Mouse (Mus musculus): ENCODE measurements around the gene Sgo2a. TPM values are rescaled to one million over a fixed set of nuclear protein-coding genes. Genes with fewer than 3 reads are reported as not detected.
A peak's percentile ranks its signal among the peaks of the same experiment; 100 is the strongest.
"Not testable (repeated sequence)": the region's sequence is repeated elsewhere in the genome, so short reads cannot be mapped to it uniquely, and the experiment has no call there.

The Sgo2a gene
- polyA plus RNA-seq, 1 experiment from 2014 or later = 23.7 TPM

GRCm38 (mm10) chr1:58027707-58028106 lies 31.9 kb downstream of the Sgo2a start:
- H3K27me3 ChIP-seq (ENCODE audit: control insufficient read depth, insufficient read depth, low read length) = no peaks in the 10 kb centered on the region
- WGBS = 89% methylated on average over 7 of the region's 7 CpGs
- H3K4me3 ChIP-seq (ENCODE audit: low read length) = no peak overlapping the region
- H3K27ac ChIP-seq (ENCODE audit: low read depth, low read length) = no peak overlapping the region
- H3K36me3 ChIP-seq (ENCODE audit: control insufficient read depth, insufficient read depth, low read length) = peaks cover 18% of the 10 kb centered on the region; the same call in 1 of the 2 replicates
- no peak overlapping the region for H3K4me2 ChIP-seq (replicated peaks; ENCODE audit: low read depth, low read length)
- H3K9me3 ChIP-seq (ENCODE audit: control insufficient read depth, low read length) = no peaks in the 10 kb centered on the region
- peaks cover 7% of the 10 kb centered on the region; the same call in 1 of the 2 replicates for H3K4me1 ChIP-seq (ENCODE audit: control insufficient read depth, insufficient read depth, low read length)
- no peak for ATAC-seq (ENCODE audit: low FRiP score, low TSS enrichment)
- no peak overlapping the region for H3K9ac ChIP-seq (ENCODE audit: low read depth, low read length)

- peak within 1 kb of the TSS; percentile 31 for H3K4me3 ChIP-seq (ENCODE audit: low read length)
- ATAC-seq (ENCODE audit: low FRiP score, low TSS enrichment) = peak; percentile 61; the same call in 1 of the 2 replicates
- no peak within 1 kb of the TSS for H3K27ac ChIP-seq (ENCODE audit: low read depth, low read length)
These were observed 33.9 kb downstream of the Sgo2a start, which contains the start of gene Aox1 for GRCm38 (mm10) chr1:58029636-58030117. TSS of gene Aox1 (plus strand) at chr1:58029931.

GRCm38 (mm10) chr1:58030156-58030871 lies 34.5 kb downstream of the Sgo2a start:
- WGBS = 18% methylated on average over 13 of the region's 13 CpGs
- peak; percentile 80 for ATAC-seq (ENCODE audit: low FRiP score, low TSS enrichment)
- H3K27me3 ChIP-seq (ENCODE audit: control insufficient read depth, insufficient read depth, low read length) = no peaks in the 10 kb centered on the region
- H3K4me3 ChIP-seq (ENCODE audit: low read length) = peak overlapping the region; percentile 31
- peaks cover 7% of the 10 kb centered on the region; the same call in 1 of the 2 replicates for H3K4me1 ChIP-seq (ENCODE audit: control insufficient read depth, insufficient read depth, low read length)
- H3K4me2 ChIP-seq (replicated peaks; ENCODE audit: low read depth, low read length) = peak overlapping the region; percentile 53
- 0 out of 2 replicates have a peak, but pooled peaks cover 5% of the 10 kb centered on the region for H3K36me3 ChIP-seq (ENCODE audit: control insufficient read depth, insufficient read depth, low read length)
- no peak overlapping the region for H3K27ac ChIP-seq (ENCODE audit: low read depth, low read length)
- peak overlapping the region; percentile 25; the same call in 1 of the 2 replicates for H3K9ac ChIP-seq (ENCODE audit: low read depth, low read length)
- no peaks in the 10 kb centered on the region for H3K9me3 ChIP-seq (ENCODE audit: control insufficient read depth, low read length)

More at GRCm38 (mm10) chr1:58029636-58030117, 33.9 kb downstream of the Sgo2a start, which contains the start of gene Aox1:
- Histone ChIP-seq H3K9me3 (ENCODE audit: control insufficient read depth, low read length) (no peaks in the 10 kb centered on the region), H3K4me2 (replicated peaks; ENCODE audit: low read depth, low read length) (peak within 1 kb of the TSS; percentile 53), H3K4me1 (ENCODE audit: control insufficient read depth, insufficient read depth, low read length) (peaks cover 7% of the 10 kb centered on the region; the same call in 1 of the 2 replicates), H3K27me3 (ENCODE audit: control insufficient read depth, insufficient read depth, low read length) (no peaks in the 10 kb centered on the region), H3K36me3 (ENCODE audit: control insufficient read depth, insufficient read depth, low read length) (0 out of 2 replicates have a peak, but pooled peaks cover 6% of the 10 kb centered on the region), H3K9ac (ENCODE audit: low read depth, low read length) (peak within 1 kb of the TSS; percentile 25; the same call in 1 of the 2 replicates)
- whole genome bisulfite sequencing = 6% methylated on average over 12 of the region's 12 CpGs

GRCm38 (mm10) chr1:58031160-58031769 lies 35.5 kb downstream of the Sgo2a start:
- no peak overlapping the region for H3K4me2 ChIP-seq (replicated peaks; ENCODE audit: low read depth, low read length)
- WGBS = 63% methylated on average over 10 of the region's 10 CpGs
- H3K36me3 ChIP-seq (ENCODE audit: control insufficient read depth, insufficient read depth, low read length) = 0 out of 2 replicates have a peak, but pooled peaks cover 2% of the 10 kb centered on the region
- no peak overlapping the region for H3K9ac ChIP-seq (ENCODE audit: low read depth, low read length)
- no peaks in the 10 kb centered on the region for H3K27me3 ChIP-seq (ENCODE audit: control insufficient read depth, insufficient read depth, low read length)
- no peak overlapping the region for H3K27ac ChIP-seq (ENCODE audit: low read depth, low read length)
- H3K9me3 ChIP-seq (ENCODE audit: control insufficient read depth, low read length) = no peaks in the 10 kb centered on the region
- H3K4me1 ChIP-seq (ENCODE audit: control insufficient read depth, insufficient read depth, low read length) = peaks cover 7% of the 10 kb centered on the region; the same call in 1 of the 2 replicates
- ATAC-seq (ENCODE audit: low FRiP score, low TSS enrichment) = peak; percentile 55; the same call in 1 of the 2 replicates
- no peak overlapping the region for H3K4me3 ChIP-seq (ENCODE audit: low read length)

GRCm38 (mm10) chr1:58037306-58037705 lies 41.5 kb downstream of the Sgo2a start:
- H3K4me1 ChIP-seq (ENCODE audit: control insufficient read depth, insufficient read depth, low read length); H3K9ac ChIP-seq (ENCODE audit: low read depth, low read length); H3K9me3 ChIP-seq (ENCODE audit: control insufficient read depth, low read length); H3K27me3 ChIP-seq (ENCODE audit: control insufficient read depth, insufficient read depth, low read length); H3K4me3 ChIP-seq (ENCODE audit: low read length); ATAC-seq (ENCODE audit: low FRiP score, low TSS enrichment); H3K4me2 ChIP-seq (replicated peaks; ENCODE audit: low read depth, low read length); H3K36me3 ChIP-seq (ENCODE audit: control insufficient read depth, insufficient read depth, low read length); H3K27ac ChIP-seq (ENCODE audit: low read depth, low read length): not testable (repeated sequence)
- WGBS = 93% methylated on average over 9 of the region's 9 CpGs

GRCm38 (mm10) chr1:58045076-58045475 lies 49.3 kb downstream of the Sgo2a start:
- H3K36me3 ChIP-seq (ENCODE audit: control insufficient read depth, insufficient read depth, low read length) = no peaks in the 10 kb centered on the region
- H3K9me3 ChIP-seq (ENCODE audit: control insufficient read depth, low read length) = no peaks in the 10 kb centered on the region
- H3K27ac ChIP-seq (ENCODE audit: low read depth, low read length) = no peak overlapping the region
- ATAC-seq (ENCODE audit: low FRiP score, low TSS enrichment) = no peak
- H3K4me3 ChIP-seq (ENCODE audit: low read length) = no peak overlapping the region
- no peaks in the 10 kb centered on the region for H3K27me3 ChIP-seq (ENCODE audit: control insufficient read depth, insufficient read depth, low read length)
- WGBS = 73% methylated on average over 3 of the region's 3 CpGs
- no peaks in the 10 kb centered on the region for H3K4me1 ChIP-seq (ENCODE audit: control insufficient read depth, insufficient read depth, low read length)
- H3K4me2 ChIP-seq (replicated peaks; ENCODE audit: low read depth, low read length) = no peak overlapping the region
- H3K9ac ChIP-seq (ENCODE audit: low read depth, low read length) = no peak overlapping the region

- no peak for ATAC-seq (ENCODE audit: low FRiP score, low TSS enrichment)
- 69% methylated on average over 5 of the region's 5 CpGs for WGBS
These were observed 49.8 kb downstream of the Sgo2a start for GRCm38 (mm10) chr1:58045546-58045945.

GRCm38 (mm10) chr1:58046721-58047290 lies 51.0 kb downstream of the Sgo2a start:
- Histone ChIP-seq H3K4me1 (ENCODE audit: control insufficient read depth, insufficient read depth, low read length) (no peaks in the 10 kb centered on the region), H3K27ac (ENCODE audit: low read depth, low read length) (no peak overlapping the region), H3K9ac (ENCODE audit: low read depth, low read length) (no peak overlapping the region), H3K4me2 (replicated peaks; ENCODE audit: low read depth, low read length) (no peak overlapping the region), H3K27me3 (ENCODE audit: control insufficient read depth, insufficient read depth, low read length) (no peaks in the 10 kb centered on the region), H3K4me3 (ENCODE audit: low read length) (no peak overlapping the region), H3K36me3 (ENCODE audit: control insufficient read depth, insufficient read depth, low read length) (no peaks in the 10 kb centered on the region), H3K9me3 (ENCODE audit: control insufficient read depth, low read length) (no peaks in the 10 kb centered on the region)
- 62% methylated on average over 3 of the region's 3 CpGs for WGBS
- ATAC-seq (ENCODE audit: low FRiP score, low TSS enrichment) = no peak

More at GRCm38 (mm10) chr1:58045546-58045945, 49.8 kb downstream of the Sgo2a start:
- Histone ChIP-seq H3K9me3 (ENCODE audit: control insufficient read depth, low read length) (no peaks in the 10 kb centered on the region), H3K4me2 (replicated peaks; ENCODE audit: low read depth, low read length) (no peak overlapping the region), H3K36me3 (ENCODE audit: control insufficient read depth, insufficient read depth, low read length) (no peaks in the 10 kb centered on the region), H3K27me3 (ENCODE audit: control insufficient read depth, insufficient read depth, low read length) (no peaks in the 10 kb centered on the region), H3K4me3 (ENCODE audit: low read length) (no peak overlapping the region), H3K4me1 (ENCODE audit: control insufficient read depth, insufficient read depth, low read length) (no peaks in the 10 kb centered on the region), H3K9ac (ENCODE audit: low read depth, low read length) (no peak overlapping the region), H3K27ac (ENCODE audit: low read depth, low read length) (no peak overlapping the region)
